Mouse (Mus musculus) hindbrain, embryonic 10.5 days (tissue): ENCODE results near the gene Rdm1. TPM values are rescaled to one million over a fixed set of nuclear protein-coding genes. Genes with fewer than 3 reads are reported as not detected.
A peak's percentile ranks its signal among the peaks of the same experiment; 100 is the strongest.
"Not testable (repeated sequence)": the region's sequence is repeated elsewhere in the genome, so short reads cannot be mapped to it uniquely, and the experiment has no call there.

Experiments used
- DNase-seq: peaks from one replicate; pipeline ENCODE4 v3.0.0-alpha.2; 2017; ENCODE audit warnings: low spot score
- H3K27ac ChIP-seq: fragments of 300-500 bp; sonication (generic); 2 replicates; pipeline ENCODE4 v1.5.1; 2016; ENCODE audit warnings: mild to moderate bottlenecking, moderate library complexity
- H3K27me3 ChIP-seq: fragments of 300-500 bp; sonication (generic); 2 replicates; pipeline ENCODE4 v1.6.1; 2016; ENCODE audit warnings: mild to moderate bottlenecking; ENCODE audit not compliant: poor library complexity, insufficient read depth, severe bottlenecking
- H3K36me3 ChIP-seq: fragments of 300-500 bp; sonication (generic); 2 replicates; pipeline ENCODE4 v1.6.1; 2016; ENCODE audit warnings: mild to moderate bottlenecking, moderate library complexity
- H3K4me1 ChIP-seq: fragments of 300-500 bp; sonication (generic); replicated peaks from 2 replicates; pipeline ENCODE4 v1.6.1; 2016; ENCODE audit warnings: mild to moderate bottlenecking
- H3K4me3 ChIP-seq: fragments of 300-500 bp; sonication (generic); 2 replicates; pipeline ENCODE4 v1.5.1; 2016; ENCODE audit warnings: mild to moderate bottlenecking, moderate library complexity
- H3K9me3 ChIP-seq: fragments of 300-500 bp; sonication (generic); 2 replicates; pipeline ENCODE4 v1.6.1; 2016; ENCODE audit warnings: mild to moderate bottlenecking, moderate library complexity
- WGBS: fragments of 180-500 bp; shearing (Covaris S2); methylation state at CpG from one replicate; pipeline ENCODE4 v1.1.7; 2016; 5-methylcytosine and 5-hydroxymethylcytosine counted together
- polyA plus RNA-seq: library from polyadenylated mRNA; unstranded; fragments of >200 nt; fragmentation: Nextera tagmentation; extraction: Ambion mirVana; gene quantifications from 2 replicates; pipeline ENCODE4 v1.2.1, GENCODE M21; 2016

Gene Rdm1
- 34.2 and 39.4 TPM in 2 replicates for polyA plus RNA-seq

DNA sequence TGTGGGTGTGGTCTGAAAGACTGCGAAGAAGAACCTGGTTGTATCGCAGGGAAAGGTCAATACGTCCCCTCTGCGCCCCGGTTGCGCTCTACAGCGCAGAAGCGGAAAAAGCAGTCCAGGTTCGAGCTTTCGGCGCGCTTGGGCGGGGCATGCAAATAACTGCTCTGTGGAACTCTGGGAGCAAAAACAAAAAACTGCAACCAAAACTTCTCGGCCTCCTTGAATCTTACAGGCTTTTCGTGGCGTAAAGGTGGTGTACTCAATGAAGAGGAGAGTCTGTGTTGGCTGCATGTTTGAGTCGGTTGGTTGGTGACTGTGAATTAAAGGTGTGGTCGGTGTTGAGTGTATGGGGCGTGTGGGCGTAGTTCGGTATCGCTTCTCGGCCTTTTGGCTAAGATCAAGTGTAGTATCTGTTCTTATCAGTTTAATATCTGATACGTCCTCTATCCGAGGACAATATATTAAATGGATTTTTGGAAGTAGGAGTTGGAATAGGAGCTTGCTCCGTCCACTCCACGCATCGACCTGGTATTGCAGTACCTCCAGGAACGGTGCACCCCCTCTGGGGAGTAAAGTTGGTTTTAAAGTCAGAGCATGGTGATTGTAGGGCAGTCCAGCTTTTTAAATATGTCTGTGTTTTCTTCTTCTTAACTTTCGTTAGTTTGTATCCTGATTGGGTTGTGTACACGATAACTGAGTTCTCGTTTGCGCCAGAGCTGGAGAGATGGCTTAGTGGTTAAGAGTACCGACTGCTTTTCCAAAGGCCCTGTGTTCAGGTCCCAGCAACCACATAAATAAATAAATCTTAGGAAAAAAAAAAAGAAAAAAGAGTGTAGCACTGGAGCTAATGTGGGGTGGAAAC is at the start of gene Rdm1:
Gene Rdm1 (plus strand): TSS at position 201 of the 862 bp plus-strand sequence.
- Histone ChIP-seq H3K27ac (peak within 1 kb of the TSS; percentile 98), H3K36me3 (no peaks in the 10 kb centered on the region), H3K27me3 (no peaks in the 10 kb centered on the region), H3K4me1 (peaks cover 20% of the 10 kb centered on the region), H3K4me3 (peak within 1 kb of the TSS; percentile 60), H3K9me3 (no peaks in the 10 kb centered on the region)
- under 1% methylated on average over 34 of the region's 34 CpGs for WGBS
- peak; percentile 90 for DNase-seq

DNA sequence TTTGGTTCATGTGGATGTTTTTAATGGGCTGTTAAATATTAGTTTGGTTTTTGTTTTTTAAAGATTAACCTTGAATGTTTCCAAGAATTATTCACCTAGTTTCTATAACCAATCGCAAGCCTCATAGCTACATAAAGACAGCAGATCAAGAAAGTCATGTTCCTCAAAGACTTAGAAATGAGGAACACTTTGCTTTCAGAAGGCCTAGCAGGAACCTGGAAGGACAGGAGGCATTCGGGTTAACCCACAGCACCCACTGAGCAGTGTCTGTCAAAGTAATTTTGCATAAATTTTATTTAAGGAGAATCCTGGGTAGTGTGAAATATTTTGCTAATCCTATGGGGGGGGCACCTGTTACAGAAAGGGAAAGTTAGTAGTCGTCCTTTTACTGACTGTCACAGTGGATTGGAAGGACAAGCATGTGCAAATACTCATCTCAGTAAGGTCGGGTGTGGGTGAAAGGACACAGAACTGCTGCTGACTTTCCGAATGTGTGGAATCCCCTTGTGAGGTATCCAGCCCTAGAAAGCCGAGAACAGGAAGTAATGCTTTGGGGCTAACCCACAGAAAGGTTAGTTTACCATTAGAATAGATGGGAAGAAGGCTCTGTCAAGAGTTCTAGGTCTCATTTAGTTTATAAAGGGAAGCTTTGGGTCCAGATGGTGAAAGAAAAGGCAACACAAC is 45.8 kb upstream of the Rdm1 start:
- WGBS, result 79% methylated on average over 6 of the region's 6 CpGs
- Histone ChIP-seq H3K27ac (no peak overlapping the region), H3K4me1 (peaks cover 11% of the 10 kb centered on the region), H3K36me3 (peaks cover 54% of the 10 kb centered on the region), H3K27me3 (no peaks in the 10 kb centered on the region), H3K4me3 (no peak overlapping the region), H3K9me3 (no peaks in the 10 kb centered on the region)
- DNase-seq, result no peak

DNA sequence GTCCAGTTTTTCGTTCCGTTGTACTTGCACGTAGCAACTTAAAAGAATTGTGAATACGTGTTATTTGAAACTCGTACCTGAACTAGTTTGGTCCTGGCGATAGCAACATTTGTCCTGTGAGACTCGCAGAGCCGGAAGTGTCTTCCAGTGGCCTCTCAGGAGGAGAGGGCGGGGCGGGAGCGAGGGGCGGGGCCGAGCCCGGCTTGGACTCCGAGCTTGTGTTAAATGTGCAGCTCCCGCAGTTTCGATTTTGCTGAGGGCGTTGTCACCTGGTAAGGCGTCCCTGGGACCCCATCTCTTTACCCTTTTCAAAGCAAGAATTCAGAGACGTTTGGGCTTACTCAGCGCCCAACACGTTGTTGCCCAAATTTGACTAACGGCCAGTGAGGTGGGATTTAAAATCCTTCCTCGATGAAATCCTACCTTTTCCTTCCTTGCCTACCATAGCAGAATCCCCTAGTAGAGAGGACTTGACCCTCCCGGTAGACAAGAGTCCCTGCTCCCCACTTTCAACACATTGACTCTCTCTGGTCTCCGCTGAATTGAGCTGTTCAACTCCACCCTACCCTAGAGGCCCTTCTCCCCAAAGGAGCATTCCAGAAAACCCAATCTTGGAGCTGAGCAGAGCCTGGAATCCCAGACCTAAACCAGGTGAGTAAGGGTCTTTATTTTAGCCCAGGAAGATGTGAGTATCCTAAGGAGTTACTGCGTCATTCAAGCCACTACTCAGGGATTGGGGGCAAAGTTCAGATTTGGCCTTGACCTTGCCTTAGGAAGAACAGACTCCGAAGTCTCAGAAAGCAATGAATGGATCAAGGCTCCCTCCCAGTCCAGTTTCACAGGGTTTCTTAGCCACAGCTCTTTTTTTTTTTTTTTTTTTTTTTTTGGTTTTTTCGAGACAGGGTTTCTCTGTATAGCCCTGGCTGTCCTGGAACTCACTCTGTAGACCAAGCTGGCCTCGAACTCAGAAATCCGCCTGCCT is 44.6 kb upstream of the Rdm1 start, which contains the start of gene Tmem106a:
Gene Tmem106a (plus strand): TSS at position 189 of the 982 bp plus-strand sequence.
- Histone ChIP-seq H3K4me3 (peak within 1 kb of the TSS; percentile 51), H3K27ac (peak within 1 kb of the TSS; percentile 59), H3K9me3 (no peaks in the 10 kb centered on the region), H3K36me3 (peaks cover 44% of the 10 kb centered on the region), H3K27me3 (no peaks in the 10 kb centered on the region), H3K4me1 (peaks cover 11% of the 10 kb centered on the region)
- peak; percentile 64 for DNase-seq
- WGBS, result 21% methylated on average over 31 of the region's 31 CpGs

- H3K27me3 ChIP-seq, result no peaks in the 10 kb centered on the region
- H3K4me1 ChIP-seq, result peaks cover 11% of the 10 kb centered on the region
- no peak overlapping the region for H3K27ac ChIP-seq
- peaks cover 35% of the 10 kb centered on the region for H3K36me3 ChIP-seq
- 89% methylated on average over 2 of the region's 2 CpGs for WGBS
- no peaks in the 10 kb centered on the region for H3K9me3 ChIP-seq
- DNase-seq, result no peak
- no peak overlapping the region for H3K4me3 ChIP-seq
These were observed 43.8 kb upstream of the Rdm1 start for GRCm38 (mm10) chr11:101583205-101583604.

GRCm38 (mm10) chr11:101585031-101585430 is 42.0 kb upstream of the Rdm1 start:
- WGBS, result 94% methylated on average over 1 of the region's 1 CpGs
- not testable (repeated sequence) for H3K27ac ChIP-seq, H3K4me3 ChIP-seq, DNase-seq, H3K9me3 ChIP-seq, H3K27me3 ChIP-seq
- peaks cover 11% of the 10 kb centered on the region for H3K4me1 ChIP-seq
- H3K36me3 ChIP-seq, result peaks cover 17% of the 10 kb centered on the region

GRCm38 (mm10) chr11:101585805-101586204 is 41.2 kb upstream of the Rdm1 start:
- WGBS, result 84% methylated on average over 4 of the region's 4 CpGs
- no peaks in the 10 kb centered on the region for H3K9me3 ChIP-seq
- peaks cover 9% of the 10 kb centered on the region; the same call in 1 of the 2 replicates for H3K36me3 ChIP-seq
- H3K27me3 ChIP-seq, result no peaks in the 10 kb centered on the region
- H3K27ac ChIP-seq, result no peak overlapping the region
- DNase-seq, result no peak
- H3K4me3 ChIP-seq, result no peak overlapping the region
- peaks cover 11% of the 10 kb centered on the region for H3K4me1 ChIP-seq

- Histone ChIP-seq H3K9me3 (no peaks in the 10 kb centered on the region), H3K27ac (no peak overlapping the region), H3K4me1 (no peaks in the 10 kb centered on the region), H3K27me3 (no peaks in the 10 kb centered on the region), H3K4me3 (no peak overlapping the region), H3K36me3 (0 out of 2 replicates have a peak, but pooled peaks cover 4% of the 10 kb centered on the region)
- DNase-seq, result no peak
- WGBS, result 94% methylated on average over 10 of the region's 10 CpGs
These were observed 39.3 kb upstream of the Rdm1 start for GRCm38 (mm10) chr11:101587676-101588075.

DNA sequence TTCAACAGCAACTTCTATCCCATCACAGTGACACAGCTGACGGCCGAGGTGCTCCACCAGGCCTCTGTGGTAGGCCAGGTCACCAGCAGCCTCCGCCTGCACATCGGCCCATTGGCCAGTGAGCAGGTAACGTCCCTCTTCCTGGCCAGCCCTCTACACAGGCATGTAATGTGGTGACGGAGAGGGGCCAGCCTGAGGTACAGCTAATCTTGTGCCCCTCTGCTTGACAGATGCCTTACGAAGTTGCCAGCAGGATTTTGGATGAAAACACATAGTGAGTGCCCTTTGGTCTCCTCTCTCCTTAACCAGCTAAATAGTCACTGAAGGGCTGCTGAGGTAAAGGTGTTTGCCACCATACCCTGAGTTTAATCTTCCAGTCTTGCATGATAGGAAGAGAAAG is 38.1 kb upstream of the Rdm1 start:
- Histone ChIP-seq H3K9me3 (no peaks in the 10 kb centered on the region), H3K27me3 (no peaks in the 10 kb centered on the region), H3K4me3 (no peak overlapping the region), H3K27ac (no peak overlapping the region), H3K4me1 (no peaks in the 10 kb centered on the region), H3K36me3 (0 out of 2 replicates have a peak, but pooled peaks cover 4% of the 10 kb centered on the region)
- DNase-seq, result no peak
- whole genome bisulfite sequencing, result 90% methylated on average over 7 of the region's 7 CpGs

- H3K36me3 ChIP-seq, result 0 out of 2 replicates have a peak, but pooled peaks cover 4% of the 10 kb centered on the region
- H3K4me3 ChIP-seq, result no peak overlapping the region
- H3K9me3 ChIP-seq, result no peaks in the 10 kb centered on the region
- H3K4me1 ChIP-seq, result no peaks in the 10 kb centered on the region
- DNase-seq, result peak; percentile 48
- H3K27ac ChIP-seq, result no peak overlapping the region
- 38% methylated on average over 5 of the region's 5 CpGs for WGBS
- H3K27me3 ChIP-seq, result no peaks in the 10 kb centered on the region
These were observed 37.6 kb upstream of the Rdm1 start for GRCm38 (mm10) chr11:101589444-101589843.

DNA sequence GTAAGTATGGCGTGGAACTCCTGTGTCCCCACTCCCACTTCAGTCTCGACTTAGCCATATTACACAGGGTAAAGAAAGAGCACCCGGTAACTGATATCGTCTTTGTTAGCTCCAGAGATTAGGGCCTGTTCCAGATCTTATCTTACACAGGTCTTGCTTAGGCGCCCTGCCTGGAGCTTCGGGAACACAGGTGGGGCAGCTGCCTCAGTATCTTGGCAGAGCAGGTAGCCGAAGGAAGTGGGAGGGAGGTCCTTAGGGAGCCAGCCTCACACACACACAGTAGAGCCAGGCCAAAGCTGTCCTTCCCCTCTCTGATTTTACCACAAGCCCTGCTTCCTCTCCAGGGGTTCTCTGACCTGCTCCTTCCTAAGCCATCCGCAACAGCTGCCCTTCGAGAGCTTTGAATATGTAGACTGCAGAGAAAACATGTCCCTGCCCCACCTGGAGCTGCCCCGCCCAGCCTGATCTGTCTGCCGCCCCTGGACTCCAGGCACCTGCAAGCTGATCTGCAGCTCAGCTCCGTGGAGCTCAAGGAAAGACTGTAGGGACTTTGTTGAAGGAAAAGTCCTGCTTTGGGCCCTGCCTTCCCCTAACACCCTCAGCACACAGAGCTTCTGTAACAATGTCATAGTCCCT is 36.9 kb upstream of the Rdm1 start:
- DNase-seq, result no peak
- 78% methylated on average over 12 of the region's 12 CpGs for WGBS
- 0 out of 2 replicates have a peak, but pooled peaks cover 4% of the 10 kb centered on the region for H3K36me3 ChIP-seq
- no peaks in the 10 kb centered on the region for H3K27me3 ChIP-seq
- no peaks in the 10 kb centered on the region for H3K4me1 ChIP-seq
- H3K27ac ChIP-seq, result no peak overlapping the region
- no peak overlapping the region for H3K4me3 ChIP-seq
- no peaks in the 10 kb centered on the region for H3K9me3 ChIP-seq

GRCm38 (mm10) chr11:101599156-101599555 is 27.8 kb upstream of the Rdm1 start, which contains the start of gene Gm11634:
Gene Gm11634 (minus strand): TSS chr11:101599256.
- no peak within 1 kb of the TSS for H3K4me3 ChIP-seq
- H3K27ac ChIP-seq, result no peak within 1 kb of the TSS
- H3K27me3 ChIP-seq, result peaks cover 11% of the 10 kb centered on the region; the same call in 1 of the 2 replicates
- 83% methylated on average over 6 of the region's 6 CpGs for WGBS
- DNase-seq, result no peak
- no peaks in the 10 kb centered on the region for H3K9me3 ChIP-seq
- no peaks in the 10 kb centered on the region for H3K36me3 ChIP-seq
- H3K4me1 ChIP-seq, result peaks cover under 1% of the 10 kb centered on the region; the same call in 1 of the 2 replicates
